Mouse (Mus musculus) spleen, postnatal 14 days (tissue): Measurements from ENCODE around the gene 6430628N08Rik.

Experiments used
- DNase-seq, 2 experiments: peaks; one replicate each; pipeline ENCODE4 v3.0.0; 2021 to 2022; ENCODE audit warnings: low spot score in 2 of 2

Gene 6430628N08Rik

DNA sequence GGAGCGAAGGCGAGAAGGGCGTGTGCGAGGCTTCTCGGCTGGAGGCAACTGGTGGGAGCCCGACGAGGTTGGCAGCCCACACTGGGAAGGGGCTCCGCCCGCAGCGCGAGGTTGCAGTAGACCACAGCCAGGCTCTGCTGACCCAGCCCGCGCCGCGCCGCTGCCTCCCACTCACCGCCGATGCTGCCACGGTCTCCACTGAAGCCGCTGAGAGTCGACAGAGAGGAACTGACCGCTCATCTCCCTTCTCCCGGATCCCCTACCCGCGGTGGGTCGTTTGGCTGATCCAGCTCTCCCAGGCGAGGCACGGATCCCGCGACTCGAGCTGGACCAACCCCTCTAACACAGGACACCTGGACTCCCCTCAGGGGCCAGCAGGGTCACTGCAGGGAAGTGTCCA, at the start of gene 6430628N08Rik:
6430628N08Rik (plus strand) TSS at position 113 of the 400 bp plus-strand sequence.
- DNase-seq = no peak

DNA sequence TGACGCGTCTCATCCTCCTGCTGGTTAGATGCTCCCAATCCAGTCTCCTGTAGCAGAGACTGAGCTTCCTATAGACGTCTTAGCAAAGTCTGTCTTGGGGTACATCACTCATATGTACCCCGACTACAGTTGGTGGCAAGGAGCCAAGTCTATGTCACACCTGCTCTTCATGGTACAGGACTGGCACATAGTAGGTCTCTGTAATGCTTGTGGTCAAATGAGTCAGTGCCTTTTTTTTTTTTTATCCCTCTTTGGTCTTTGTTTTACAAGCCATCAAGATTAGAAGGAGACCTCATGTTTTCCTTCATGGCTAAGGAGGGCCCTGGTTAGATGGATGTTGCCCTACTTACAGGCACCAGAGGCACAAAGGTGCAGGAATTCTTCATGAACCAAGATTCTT, 49.6 kb upstream of the 6430628N08Rik start:
- DNase-seq = no peak

DNA sequence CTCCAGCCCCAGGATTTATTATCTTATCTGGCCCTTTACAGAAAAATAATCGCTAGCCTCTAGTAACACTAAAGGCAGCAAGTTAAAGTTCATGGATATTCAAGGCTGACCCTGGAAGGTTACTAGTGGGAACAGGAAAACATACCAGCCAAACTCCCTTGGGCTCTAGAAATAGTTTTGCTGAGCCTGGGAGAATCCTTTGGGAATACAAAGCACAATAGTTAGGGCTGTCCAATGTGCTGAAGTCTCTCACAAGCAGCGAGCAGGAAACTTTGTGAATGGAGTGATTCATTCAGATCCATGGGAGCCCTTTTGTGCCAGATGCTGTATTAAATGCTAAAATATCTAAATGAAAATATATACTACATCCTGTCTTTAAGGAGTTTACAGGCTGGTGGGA, 43.8 kb upstream of the 6430628N08Rik start:
- DNase-seq = no peak

DNA sequence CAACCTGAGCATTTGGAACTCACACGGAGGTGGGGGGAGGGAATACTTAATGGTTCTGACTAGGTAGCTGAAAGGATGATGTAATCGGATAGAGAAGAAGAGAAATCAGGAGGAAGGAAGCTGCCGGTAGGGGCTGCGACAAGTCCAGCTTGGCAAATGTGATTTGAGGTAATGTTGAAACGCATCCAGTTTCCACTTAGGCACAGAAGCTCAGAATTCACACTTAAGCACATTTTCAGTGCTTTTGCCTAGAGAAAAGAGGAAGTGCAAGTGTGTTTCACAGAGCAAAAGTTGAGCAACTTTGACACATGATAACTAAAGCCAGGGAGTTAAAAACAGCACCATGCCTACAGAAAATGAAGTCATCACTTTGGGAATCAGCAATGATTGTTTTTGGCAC, 43.1 kb upstream of the 6430628N08Rik start:
- DNase-seq = no peak

DNA sequence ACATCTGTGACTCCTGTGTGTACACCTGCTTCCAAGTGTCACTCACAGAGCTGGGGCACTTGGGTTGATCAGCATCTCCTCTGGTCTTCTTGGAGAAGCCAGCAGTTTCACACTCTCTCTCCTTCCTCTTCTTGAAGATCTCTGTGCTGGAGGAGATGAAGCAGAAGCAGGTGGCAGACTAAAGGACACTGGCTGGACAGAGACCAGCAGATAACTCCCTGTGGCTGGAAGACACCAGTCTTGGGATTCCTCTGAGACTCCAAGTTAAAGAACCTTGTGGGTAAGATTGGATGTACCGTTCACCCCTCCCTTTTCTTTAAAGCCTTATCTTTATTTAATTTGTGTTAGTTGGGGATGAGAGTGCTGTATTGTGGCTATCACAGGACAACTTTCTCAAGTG, 42.4 kb upstream of the 6430628N08Rik start:
- DNase-seq = no peak

DNA sequence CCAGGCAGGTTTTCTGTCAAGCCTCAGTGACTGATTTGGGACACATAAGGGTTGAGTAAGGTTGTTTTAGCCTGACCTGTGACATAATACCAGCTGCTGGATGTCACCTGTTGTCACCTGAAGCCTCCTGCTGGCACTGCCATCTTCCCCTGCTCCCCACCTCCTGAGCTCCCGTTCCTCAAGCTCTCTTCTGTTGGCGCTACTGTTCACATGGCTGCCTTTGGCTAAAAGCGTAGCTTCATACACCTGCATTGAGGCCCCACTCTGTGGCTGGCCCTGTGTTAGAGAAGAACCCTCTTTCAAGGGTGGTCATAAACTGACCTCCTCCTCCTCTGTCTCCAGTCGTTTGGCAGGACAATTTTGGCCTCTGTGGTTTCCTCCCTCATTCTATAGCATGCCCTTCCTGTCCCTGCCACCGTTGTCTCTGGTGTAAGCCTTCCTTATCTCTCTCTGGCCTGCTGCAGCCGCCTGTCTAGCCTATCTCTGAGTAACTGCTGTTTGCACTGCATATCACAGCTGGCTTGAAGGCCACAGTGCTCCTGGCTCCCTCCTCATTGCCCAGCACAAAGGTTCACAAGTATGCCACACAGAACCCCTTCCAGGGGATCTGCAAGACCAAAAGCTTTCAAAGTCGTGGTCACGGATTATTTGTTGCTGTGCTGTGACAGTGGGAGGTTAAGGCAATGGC, 41.3 kb upstream of the 6430628N08Rik start:
- peak; percentile 49 to 55 for DNase-seq

DNA sequence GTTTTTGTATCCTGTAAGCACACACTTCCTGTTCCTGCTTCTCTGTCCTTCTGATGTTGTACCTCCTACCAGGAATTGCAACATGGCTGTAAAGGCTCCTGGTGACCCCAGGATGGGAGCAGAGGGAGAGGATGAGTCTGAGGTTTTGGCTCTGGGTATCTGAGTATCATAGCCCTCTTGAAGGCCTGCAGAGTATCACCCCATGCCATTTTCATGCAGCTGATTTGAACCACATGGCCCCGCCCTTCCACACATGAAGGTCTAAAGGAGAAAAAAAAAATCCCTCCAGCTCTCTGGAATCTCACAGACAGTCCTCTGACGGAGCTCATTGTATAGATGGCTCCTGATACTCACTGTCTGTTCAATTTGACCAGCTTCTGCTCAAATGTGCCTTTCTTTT, 40.4 kb upstream of the 6430628N08Rik start:
- DNase-seq = no peak

DNA sequence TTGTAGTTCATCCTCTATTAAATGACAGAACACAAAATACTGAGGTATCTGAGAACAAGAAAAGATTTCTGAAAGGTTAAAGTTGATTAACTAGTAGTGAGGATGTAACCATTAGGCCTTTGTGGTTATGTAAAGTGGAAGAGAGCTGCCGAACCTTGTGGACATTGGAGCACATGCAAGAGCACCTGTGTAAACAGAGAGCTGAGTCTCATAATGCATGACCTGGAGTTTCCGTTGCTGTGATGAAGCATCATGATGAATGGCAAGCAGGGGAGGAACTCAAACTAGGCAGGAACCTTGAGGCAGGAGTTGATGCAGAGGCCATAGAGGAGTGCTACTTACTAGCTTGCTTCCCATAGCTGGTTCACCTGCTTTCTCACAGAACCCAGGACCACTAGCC, 39.8 kb upstream of the 6430628N08Rik start:
- no peak for DNase-seq

DNA sequence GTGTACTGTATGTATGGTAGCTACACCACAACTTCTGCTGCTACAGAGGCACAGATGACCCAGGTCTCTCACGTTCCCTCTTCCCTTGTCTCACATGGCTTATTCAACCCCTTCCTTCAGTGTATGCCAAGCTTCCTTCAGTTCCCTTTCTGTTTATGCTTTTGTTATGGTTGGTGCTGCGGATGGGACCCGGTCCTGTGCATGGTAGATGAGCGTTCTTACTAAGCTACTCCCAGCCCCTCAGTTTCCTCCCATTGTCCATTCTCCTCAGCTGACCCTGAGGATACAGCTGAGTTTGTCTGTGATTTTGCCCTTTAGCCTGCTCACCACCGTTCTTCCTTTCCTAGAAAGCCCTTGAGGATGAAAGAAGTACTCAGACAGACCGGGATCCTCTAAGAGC, 38.9 kb upstream of the 6430628N08Rik start:
- DNase-seq = no peak

DNA sequence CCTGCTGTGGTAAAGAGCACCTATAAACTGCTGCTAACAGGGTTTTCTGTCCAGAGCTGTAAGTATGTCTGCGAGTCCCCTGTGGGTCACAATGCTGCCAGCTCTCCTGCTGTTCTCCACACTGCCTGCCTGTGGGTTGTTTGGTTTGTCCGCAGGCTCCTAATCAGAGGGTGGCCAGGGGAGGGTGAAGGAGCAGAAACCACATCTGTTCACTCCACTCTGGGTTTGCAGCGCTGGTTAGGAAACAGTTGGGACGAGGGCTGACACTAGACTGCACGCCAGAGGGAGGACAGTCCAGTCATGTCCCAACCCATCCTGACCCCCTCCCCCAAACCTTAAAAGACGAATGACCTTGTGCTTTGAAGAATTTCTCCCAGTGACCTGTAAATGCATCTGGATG, 35.4 kb upstream of the 6430628N08Rik start:
- no peak for DNase-seq

DNA sequence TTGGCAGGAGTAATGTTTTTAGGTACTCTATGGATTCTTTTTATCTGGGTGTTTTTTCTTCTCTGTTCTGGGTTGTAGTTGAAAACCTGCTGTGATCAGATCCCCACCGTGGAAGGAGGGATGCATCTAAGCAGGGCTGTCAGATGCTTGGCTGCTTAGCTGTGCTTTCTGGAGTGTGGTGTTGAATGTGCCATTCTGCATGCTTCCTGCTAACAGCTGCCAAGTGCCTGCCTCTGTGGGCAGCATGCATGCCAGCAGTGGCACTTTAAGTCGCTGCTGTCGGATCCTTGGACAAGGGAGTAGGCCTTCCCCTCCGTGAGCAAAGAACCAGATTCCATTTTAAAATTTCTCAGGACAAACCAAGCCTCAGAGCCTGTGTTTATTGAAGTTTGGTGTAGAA, 34.9 kb upstream of the 6430628N08Rik start:
- no peak for DNase-seq

DNA sequence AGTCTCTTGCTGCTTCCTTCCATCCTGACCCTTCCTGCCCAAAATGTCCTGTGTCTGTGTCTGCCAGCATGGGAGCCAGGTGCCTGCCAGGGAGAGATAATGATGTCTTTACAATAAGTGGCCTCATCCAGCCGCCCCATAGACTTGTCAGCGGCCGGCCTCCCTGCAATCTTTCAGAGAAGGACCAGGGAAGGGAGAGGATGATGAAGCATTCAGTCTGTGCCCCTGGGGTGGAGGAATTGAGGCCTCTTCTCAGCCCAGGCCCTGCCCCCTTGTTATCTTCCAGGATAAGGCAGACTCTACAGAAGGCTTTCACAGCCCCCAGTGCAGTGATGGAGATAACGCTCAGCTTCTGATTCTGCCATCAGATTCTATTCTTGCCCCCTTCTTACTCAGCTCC, 34.2 kb upstream of the 6430628N08Rik start:
- DNase-seq = no peak

DNA sequence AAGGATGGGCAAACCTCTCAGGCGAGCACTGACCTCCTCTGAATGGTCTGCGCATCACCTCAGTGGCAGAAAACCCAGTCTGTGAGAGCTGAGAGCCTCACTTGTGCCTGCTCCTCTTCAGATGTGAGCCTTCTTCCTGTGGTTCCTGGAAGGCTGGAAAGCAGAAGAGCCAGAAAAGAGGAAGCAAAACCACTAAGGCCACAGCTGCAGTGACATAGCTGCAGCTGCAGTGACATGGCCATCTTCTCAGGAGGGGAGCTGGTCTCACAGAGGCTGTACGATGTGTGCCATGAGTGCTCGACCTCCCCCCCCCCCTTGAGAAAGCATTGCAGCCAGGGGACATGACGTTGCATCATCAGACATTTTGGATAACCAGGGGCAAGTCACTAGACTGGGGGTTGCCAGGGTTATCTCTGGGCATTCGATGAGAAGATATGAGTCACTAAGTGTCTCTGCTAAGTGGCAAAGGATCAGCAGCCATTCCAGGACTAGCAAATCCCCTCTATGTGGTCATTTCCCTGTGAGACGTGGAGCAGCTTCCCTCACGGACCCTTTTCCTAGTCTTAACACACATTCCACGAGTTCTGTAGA, 33.1 kb upstream of the 6430628N08Rik start:
- no peak for DNase-seq

DNA sequence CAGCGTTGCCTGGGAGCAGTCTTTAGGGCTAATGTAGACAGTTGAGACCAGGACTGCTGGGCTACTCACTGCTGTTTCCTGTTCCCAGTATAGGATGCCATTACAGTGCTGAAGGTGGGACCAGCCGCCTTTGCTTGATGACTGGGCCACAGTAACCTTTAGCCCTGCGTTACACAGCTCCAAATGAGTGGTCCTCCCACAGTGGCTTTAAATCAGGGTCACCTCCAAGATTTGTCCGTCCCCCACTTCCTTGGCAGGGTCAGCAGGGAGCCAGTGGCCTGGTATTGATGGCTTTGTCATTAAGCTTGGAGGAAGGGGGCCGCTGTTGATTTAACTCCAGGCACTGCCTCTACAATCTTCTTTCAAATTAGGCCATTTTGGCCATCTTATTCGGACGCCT, 27.1 kb upstream of the 6430628N08Rik start:
- DNase-seq = no peak

DNA sequence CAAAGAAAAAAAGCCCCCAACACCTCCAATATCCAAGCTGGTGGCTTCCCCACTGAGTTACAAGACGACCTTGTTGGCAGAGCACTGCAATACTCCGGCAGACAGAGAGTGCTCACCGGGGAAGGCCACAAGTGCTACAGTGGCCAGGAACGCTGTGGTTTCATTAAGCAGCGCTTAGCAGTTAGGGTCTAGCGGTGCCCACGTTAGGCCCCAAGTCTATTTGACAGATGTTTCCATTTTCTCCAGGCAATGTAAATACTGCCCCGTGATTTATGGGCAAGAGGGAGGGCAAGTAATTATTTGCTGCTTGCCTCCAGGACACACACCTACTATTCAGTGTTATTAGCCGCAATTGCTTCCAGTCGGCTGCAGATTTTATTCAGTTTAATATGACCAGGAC, 26.6 kb upstream of the 6430628N08Rik start:
- DNase-seq = no peak

DNA sequence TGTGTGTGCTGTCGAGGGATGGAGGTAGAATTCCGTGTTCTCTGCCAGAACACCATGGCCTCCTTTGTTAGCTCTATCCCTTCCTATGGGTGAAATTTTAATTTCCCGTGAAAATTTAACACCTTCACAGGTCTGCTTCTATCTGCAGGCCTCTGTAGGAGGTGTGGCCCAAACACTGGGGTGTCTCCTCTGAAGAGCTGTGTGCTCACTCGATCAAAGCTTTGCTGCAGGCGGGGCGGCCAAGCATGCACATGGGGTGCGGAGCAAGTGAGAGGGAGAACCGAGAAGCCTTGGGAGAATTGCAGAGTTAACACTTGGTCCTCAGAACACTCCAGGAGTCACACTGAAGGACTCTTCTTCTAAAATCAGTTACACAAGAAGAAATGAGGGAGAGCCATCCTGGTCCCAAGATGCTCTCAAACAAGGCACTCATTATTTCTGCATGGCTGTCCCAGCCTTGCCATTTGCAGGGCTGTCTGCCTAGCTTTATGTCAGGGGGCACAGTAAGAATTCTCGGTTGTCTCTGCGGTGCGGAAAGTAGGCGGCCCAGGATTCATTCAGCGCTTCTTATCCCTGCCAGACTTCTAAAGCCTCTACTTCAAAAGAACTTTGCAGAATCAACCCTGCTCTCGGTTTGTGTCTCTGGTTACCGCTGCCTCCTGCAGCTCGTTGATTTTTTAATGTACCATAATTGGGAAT, 20.8 kb upstream of the 6430628N08Rik start:
- no peak for DNase-seq

DNA sequence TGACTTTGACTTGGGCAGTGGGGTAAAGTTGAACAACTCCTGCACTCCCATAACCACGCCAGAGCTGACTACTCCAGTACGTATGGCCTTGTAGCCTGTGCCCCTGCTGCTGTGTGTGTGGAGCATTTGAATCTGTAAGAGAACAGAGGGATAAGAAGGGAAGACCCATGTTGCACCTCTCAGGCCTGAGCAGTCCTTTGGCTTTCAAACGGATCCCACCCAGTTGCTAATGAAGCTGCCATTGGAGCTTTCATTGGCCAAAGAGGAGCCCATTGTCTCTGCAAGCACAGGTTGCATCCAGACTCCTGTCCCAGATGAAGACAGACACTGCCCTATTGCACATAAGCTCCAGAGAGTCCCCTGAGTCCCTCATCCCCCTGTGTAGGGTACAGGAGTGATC, 17.2 kb upstream of the 6430628N08Rik start:
- DNase-seq = no peak

DNA sequence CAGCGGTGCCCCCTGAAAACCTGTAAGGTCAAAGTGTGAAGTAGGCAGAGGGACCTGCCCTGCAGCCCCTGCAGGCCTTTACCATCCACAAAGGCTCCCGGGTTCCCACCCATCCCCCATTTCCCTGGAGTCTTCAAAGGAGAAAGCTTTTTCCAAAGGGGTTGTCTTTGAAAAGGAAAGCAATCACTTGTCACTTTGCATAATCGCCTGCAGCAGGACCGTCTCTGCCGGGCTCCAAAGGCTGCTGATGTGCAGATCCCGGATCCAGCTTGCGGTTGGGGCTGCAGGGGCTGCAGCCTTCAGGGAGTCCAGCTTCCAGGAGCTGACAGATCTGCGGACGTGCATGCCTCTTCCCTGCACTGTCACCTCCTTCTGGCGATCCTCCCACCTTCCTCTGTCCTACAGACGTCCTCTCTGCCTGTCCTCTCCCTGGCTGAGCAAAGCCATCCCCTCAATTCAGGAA, 12.2 kb upstream of the 6430628N08Rik start:
- DNase-seq = no peak

DNA sequence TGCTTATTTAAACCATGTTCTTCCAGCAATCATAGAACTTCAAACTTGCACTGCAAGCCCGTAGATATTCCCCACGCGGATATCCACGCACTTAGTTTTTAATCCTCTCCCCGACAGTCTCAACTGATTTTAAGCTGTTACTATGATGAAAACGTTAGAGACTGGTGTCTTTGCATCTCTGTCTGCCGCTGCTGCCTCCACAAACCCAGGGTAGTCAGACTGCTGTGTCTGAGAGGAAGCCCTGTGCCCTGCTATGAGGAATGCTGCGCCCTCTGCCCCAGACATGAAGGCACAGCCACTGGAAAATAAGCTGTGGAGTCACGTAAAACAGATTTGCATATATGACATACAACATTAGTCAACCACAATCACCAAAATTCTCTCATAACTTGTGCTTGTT, 11.6 kb upstream of the 6430628N08Rik start:
- DNase-seq = no peak

DNA sequence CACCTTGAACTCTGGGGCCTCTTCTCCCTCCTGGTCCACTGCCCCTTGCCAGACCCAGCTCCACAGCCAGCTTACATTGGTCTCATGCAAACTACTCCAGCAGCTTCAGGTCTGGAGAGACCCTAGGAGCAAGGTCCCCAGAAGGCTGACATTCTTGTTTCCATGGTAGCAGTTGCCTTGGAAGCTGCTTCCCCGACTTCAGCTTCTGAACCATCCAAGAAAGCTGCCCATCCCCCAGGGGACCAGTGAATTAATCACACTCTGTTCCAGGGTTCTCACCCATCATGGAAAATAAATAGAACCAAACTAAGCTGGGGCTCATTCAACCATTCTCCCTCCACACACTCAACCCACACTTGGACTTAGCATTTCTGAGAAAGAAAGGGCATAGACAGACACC, 9.3 kb upstream of the 6430628N08Rik start:
- DNase-seq = no peak

DNA sequence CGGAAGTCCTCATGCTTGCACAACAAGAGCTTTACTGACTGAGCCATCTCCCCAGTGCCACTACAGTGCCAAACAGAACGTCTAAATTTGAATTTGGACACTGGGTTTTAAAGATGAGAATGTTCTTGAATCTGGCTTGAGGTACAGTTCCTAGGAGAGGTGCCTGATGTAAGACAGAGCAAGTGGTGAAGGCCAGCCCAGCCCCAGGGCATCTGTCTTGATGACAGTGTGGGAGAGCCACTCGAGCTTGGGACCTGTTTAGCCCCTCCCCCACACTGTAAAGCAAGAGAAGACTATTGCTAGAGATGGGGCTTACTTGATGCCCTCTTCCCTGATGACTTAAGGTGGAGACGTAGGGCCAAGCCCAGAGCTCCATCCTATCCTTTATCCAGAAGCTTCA, 8.3 kb upstream of the 6430628N08Rik start:
- no peak for DNase-seq

DNA sequence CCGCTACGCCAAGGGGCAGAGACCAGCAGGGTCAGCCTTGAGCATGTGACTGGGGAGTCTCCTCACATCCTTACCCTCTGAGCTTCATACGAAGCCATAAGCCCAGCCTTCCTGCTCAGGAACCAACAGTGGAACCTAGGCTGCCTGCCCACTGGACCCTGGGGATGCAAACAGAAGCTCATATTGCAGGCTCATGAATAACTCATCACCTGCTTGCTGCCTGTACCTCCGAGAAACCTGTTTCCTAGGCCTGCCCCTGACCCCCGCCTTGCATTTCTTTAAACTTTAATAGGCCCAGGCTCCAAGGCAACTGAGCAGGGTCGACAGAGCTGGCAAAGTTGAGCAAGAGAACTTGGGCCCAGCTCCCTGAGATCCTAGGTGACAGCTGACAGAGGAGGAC, 6.4 kb upstream of the 6430628N08Rik start, which contains the start of gene Kncn:
Kncn (plus strand) TSS at position 379 of the 400 bp plus-strand sequence.
- no peak for DNase-seq

DNA sequence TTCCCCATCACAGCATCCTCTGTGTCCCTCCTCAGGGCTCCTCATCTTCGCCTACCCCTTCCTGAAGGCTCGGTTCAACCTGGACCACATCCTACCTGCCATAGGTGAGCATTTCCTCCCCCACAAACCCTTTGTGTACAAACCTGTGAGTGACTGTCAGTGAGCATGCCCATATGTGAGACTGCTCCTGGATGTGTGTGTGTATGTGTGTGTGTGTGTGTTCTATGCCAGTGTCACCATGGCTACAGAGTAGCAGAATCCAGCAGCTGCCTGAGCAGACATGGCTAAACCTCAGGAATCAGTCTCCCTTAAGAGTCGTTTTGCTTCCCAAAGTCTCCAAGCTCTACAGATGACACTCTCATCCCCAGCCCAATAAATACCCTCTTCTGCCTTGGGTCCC, 4.6 kb upstream of the 6430628N08Rik start:
- no peak for DNase-seq
